Mouse (Mus musculus) heart, postnatal 4 days (tissue): ENCODE measurements at regions not wholly inside any gene's neighbourhood (a gene's known extent, or its start where the extent isn't known, plus 50 kb on each side); places are given as distances from the start of the nearest gene placed in this dataset.
A peak's percentile ranks its signal among the peaks of the same experiment; 100 is the strongest.

Experiments
- DNase-seq: peaks from one replicate; pipeline ENCODE4 v3.0.0; 2021

DNA sequence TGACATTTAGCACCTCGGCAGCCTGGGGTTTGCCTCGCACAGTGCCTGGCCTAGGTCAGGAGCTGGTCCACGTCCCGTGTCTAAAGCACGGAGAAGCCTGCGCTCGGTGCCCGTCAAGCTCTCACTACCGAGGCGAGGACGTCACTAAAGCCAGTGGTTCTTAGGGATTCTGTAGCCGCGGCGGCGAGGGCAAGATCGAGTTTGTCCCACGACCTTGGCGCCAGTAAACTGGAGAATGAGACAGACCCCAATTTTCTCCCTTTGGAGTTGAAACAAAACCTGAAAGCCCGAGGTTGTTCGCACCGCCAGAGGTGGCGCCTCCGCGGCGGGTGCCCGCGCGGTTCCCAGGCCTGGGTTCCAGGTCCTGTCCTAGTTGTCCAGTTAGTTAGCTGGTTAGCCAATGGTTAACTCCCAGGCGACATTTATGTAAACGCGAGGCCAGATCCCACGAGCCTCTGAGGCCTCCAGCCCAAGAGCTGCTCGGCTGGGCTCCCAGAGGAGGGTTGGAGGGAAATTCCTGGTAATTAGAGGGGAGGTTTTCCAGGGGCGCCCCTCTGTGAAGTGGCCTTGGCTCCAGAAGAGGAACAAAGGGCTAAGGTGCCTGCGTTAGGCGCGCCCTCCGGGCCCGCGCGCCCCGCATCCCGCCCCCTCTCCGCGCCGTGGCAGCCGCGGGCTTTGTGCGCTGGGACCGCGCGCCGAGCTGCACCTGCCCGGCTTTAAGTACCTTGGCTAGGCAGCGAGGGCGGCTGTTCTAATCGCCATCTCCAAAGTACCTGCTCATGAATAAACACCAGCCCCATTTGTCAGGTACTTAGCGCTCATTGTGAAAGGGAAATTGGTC is 74.0 kb downstream of the Rhcg start:
- no peak for DNase-seq

- DNase-seq, result no peak
Measured at GRCm38 (mm10) chr7:79542379-79543015, 75.0 kb downstream of the Rhcg start.

- DNase-seq, result no peak
Measured at GRCm38 (mm10) chr7:79540246-79540645, 74.1 kb upstream of the Polg start.

DNA sequence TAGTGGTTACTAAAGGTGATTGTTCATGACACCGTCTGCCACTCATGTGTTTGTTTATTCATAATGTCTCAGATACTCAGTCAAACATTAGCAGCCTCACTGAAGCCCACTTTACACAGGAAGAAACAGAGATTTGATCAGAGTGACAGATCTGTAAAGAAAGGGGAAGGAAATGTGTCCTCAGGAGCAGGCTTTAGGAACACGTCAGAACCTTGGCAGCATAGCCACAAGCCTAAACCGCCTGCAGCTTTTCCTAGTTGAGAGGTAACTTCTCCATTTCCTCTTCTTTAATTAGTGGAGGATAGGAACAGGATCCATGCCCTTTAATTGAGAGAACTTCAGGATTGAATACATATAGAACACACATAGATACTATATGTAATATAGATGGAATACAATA is 73.3 kb upstream of the Polg start:
- DNase-seq, result no peak

DNA sequence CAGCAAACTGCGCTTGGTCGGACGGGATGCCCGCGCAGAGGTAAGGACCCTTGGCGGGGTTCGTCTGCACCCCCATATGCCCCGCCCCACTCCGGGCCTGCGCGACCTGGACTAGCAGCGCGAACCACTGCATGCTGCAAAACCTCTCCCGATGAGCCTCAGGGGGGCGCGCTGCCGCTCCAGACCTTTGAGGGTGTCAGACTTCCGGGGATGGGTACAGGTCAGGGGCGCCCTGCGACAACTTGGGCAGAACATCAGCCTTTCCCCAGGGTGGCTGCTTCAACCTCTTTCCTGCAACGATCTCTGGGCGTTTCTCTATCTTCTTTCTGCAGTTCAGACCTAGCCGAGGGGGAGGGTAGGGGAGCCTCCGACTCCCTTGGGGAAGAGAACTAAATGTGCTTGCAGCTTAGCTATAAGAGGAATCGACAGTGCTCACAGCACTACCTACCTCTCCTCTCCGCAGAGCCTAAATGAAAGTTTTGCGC is 70.0 kb upstream of the Polg start:
- DNase-seq, result no peak

DNA sequence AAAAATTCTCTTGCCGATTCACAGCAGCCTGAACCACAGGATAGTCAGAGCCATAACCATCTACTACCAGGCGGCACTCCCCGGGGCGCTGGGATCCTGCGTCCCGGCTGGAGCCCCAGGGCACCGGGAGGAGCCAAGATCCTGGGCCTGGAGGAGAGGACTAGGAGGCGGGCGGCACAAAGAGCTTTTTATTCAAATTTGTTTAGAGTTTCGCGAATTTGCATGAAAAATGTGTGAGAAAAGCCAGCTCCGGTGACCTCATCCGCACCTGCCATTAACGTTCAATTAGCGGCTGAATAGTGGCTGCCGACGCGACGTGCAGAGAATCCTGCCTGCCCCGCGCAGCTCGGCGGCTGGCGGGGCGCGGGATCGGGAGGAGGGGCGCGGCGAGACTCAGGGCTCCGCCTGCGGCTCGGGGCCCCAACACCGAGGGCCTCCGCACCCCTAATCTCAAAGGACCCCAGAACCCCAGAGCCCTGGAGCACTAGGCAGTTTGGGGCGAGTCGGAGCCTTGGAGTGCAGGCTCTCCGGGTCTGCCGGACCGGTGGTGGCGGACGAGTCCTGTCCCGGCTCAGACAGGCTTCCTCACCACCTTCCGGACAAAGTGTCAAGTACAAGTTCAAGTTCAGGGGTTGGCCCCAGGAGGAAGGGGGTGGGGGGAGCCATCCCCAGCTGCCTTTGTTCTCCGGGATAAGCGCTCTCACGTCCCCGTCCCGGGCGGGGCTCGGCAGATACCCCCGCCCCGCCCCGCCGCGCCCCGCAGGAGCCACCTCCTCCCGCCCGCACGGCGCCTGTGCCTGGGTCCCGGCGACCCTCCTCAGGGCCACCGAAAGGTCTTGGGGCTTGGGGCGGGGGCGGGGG is 69.3 kb upstream of the Polg start:
- DNase-seq, result peak; percentile 46

DNA sequence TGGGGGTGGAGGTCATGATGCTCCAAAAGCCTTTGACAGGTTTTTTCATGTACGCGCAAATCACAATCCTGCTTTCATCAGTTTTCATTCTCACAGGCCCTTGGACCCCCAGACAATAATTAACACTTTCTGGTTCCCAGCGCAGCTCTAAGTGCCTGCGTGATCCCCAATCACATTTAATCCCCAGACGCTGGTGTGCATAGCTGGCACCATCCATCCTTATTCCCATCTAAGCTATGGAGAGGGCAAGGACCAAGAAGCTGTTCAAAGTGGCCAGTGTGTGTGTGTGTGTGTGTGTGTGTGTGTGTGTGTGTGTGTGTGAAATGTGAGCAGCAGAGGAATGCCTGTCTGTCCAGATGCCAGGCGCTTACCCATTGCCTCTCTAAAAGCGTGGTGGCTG is 68.7 kb upstream of the Polg start:
- no peak for DNase-seq

GRCm38 (mm10) chr7:79534381-79534780 is 68.2 kb upstream of the Polg start:
- DNase-seq, result no peak

DNA sequence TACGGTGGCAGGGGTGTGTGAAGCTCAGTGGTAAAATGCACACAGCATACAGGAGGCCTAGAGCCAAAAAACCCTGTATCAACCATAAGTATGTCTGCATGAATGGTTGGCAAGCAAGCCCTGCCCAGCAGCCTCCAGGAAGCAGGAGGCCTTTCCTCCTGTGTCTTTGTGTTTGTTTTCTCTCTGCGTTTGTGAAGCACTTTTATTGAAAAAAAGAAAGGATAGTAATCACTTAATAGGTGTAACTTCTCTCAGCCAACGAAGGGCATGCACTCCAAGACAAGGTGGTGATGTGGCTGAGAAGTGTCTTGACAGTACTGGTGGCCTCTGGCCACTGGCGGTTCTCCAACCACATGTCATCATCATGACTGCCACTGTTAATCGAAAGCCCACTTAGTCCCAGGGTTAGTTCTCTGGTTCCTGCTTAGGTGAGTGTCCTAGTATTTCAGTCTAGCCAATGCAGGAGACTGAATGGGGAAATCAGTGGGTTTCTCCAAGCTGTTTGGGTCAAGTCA is 66.5 kb upstream of the Polg start:
- no peak for DNase-seq

DNA sequence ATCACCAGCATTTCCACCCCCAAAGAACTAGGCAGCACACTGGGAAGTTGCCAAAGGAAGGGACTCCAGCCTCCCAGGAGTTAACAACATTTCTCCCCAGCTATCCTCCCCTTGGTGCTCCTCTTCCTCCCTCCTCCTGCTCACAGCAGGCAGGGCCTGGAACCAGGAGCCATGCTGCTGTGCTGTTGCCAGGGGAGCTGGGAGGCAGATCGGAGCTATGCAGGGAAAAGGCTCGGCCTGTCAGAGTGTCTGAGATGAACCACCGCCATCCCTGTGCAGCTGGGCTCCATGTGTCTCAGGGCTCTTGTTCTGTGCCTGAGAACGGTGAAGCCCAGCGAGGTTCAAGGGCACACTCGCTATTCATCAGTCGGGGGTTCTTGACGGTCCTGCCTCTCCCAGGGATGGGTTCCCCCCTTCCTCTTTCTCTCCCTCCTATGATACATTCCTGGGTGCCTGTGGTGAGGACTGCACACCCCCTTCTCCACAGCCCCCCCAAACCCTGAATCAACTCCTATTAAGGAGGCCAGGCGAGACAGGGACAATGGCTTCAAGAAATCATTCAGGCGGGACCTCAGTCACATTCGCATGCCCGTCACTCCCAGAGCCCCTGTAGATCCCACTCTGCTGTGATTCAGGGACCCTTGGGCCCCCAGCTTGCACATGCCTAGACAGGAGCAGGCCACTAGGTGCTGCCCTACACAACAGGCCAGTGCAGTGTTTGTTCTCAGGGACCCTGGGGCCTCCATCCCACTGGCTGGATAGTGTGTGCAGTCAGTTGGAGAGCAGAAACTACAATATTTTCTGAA is 65.6 kb upstream of the Polg start:
- DNase-seq, result no peak

- no peak for DNase-seq
Measured at GRCm38 (mm10) chr7:79531142-79531541, 65.0 kb upstream of the Polg start.

DNA sequence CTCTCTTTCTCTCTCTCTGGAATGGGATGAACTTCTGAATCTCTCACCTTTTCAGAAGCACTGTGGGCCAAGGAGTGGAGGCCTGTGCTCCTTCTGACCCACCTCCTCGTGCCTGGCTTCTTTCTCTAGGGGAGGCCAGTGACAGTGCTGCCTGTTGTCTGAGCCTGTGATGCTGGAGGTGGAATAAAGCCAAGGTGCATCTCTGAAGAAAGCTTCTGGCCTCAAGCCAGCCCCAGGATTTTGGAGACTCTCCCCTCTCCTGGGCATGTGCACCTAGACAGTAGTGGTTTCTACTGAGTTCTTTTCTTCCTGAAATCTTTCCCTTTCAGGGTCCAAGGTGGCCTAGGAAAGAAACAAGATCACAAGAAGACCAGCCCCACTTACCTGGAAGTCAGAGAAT is 63.3 kb upstream of the Polg start:
- no peak for DNase-seq

- no peak for DNase-seq
Measured at GRCm38 (mm10) chr7:79527984-79528383, 61.8 kb upstream of the Polg start.

DNA sequence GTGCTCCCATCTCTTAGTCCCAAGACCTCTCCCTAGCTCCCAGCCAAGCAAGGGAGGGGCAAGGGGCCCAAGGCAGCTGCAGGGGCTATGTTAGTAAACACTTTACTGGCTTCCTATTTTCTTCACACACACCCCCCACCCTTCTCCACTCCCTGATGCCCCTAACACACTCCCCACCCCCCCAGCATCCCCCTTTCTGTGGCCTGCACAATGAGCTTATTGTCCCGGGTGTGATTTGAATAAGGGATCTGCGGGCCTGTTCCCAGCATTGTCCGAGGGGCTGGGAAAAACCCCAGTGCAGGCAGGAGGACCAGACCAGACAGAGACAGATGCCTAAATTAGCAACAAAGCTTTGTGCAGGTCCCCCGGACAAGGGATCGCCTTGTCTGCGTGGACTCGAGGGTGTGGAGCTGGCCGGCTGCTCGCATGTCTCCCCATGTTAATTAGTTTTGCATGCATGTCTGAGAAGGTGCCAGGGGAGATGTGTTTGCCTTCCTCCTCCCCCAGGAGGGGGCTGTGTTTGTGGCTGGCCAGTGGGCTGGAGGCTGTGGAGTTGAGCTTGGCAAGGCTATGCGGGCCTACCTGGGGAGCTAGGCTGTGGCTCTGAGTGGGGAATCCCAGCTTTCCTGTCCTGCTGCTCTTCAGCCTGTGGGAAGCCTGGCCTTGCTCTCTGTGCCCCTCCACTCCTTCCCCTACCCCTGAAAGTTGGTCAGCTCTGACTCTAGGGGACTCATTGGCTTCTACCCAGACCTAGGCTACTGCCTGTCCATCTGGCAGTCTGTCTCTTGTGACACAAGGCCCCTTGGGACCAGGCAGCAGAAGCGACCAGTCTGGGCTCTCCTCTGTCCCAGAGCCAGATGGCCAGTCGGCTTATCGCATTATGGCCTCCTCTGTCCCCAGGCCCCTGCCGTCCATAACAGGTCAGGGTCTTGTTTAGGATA is 59.8 kb upstream of the Polg start:
- no peak for DNase-seq

DNA sequence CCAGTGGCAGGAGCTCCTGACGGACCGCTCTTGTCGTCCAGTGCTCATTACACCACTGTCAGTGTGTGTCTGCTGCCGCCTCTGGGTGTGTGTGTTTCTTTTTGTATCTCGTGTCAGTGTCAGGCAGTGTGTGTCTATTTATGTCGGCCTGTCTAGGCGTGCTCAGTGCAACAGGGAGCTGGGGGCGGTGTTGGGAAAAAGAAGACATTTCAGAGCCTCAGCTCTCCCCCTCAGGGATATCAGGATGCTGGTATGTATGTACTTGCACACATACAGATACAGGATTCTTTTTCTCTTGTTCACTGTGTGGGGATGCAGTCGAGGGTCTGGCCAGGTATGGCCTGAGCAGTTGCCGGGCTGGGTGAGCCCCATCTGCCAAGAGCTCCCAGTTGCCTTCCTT is 58.8 kb upstream of the Polg start:
- DNase-seq, result no peak

DNA sequence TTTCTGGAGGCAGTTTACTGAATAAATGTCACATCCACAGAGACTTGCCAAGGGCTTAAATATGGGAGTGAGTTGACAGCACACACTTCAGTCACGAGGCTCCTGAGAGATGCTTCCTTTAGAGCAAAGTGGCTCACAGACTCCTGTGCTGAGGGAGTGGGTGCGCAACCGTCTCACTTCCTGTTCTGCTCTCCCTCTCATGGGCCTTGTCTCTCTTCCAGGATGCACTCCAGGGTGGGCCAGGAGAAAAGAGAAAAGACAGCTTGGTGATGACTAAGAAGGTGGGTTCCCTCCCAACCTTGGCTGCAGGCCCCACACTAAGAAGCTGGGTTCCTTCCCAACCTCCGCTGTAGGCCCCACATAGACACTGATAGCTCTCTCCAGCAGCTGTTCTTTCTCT is 57.5 kb upstream of the Polg start:
- no peak for DNase-seq

DNA sequence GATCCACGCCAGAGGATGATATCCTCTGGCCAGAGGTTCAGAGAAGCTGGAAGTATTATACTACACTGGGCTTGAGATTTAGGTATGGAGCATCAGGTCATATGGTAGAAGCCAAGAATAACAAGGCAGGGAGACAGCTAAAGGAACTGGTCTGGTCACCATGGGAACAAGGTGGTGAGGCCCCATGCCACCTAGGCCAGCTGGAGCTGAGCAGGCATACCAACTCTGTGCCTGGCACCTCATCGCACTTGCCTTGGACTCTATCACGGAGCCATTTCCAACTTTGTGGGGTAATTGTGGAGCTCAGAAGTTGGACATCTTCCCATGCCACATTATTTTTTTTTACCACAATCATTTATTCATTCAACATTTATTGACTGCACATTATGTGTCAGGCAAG is 55.9 kb upstream of the Polg start:
- DNase-seq, result no peak

- DNase-seq, result peak; percentile 44
Measured at GRCm38 (mm10) chr7:79521259-79521658, 55.1 kb upstream of the Polg start.

DNA sequence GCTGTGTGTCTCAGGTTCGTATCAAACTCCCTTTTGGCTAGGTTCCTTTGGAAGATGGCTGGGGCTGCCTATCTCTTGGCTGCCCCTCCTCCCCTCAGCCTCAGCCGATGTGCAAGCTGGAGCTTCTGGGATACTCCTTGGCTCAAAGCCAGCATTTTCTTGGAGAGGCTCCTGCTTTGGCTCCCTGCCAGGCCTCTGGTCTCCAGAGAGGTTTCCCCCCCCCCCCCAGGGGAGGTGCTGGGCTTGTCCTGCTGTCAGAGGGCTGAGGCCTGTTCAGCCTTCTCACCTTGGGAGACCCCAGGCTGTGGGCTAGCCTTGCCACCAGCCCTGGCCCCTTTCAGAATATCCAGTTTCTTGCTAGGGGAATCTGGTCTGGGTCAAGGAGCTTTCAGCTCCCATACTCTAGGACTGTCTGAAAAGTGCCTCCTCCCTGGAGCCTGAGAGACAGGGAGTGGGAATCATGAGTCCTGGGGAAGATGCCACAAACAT is 54.1 kb upstream of the Polg start:
- peak; percentile 87 for DNase-seq

GRCm38 (mm10) chr7:79518928-79519327 is 52.8 kb upstream of the Polg start:
- DNase-seq, result no peak
